Mouse (Mus musculus) midbrain, embryonic 13.5 days (tissue): ENCODE measurements around the gene Mrpl54. TPM values are rescaled to one million over a fixed set of nuclear protein-coding genes. Genes with fewer than 3 reads are reported as not detected.

Source experiments
- ATAC-seq: fragments of 200-750 bp; cut with Nextera tagmentation; 2 replicates; pipeline ENCODE4 v1.8.0; 2017; ENCODE audit warnings: mild to moderate bottlenecking, moderate TSS enrichment, moderate library complexity
- H3K27ac ChIP-seq: fragments of 300-500 bp; sonication (generic); 2 replicates; pipeline ENCODE4 v1.5.1; 2015; ENCODE audit warnings: inconsistent platforms, mild to moderate bottlenecking, moderate library complexity
- H3K27me3 ChIP-seq: fragments of 300-500 bp; sonication (generic); 2 replicates; pipeline ENCODE4 v1.6.1; 2015; ENCODE audit warnings: mild to moderate bottlenecking, inconsistent platforms
- H3K36me3 ChIP-seq: fragments of 300-500 bp; sonication (generic); 2 replicates; pipeline ENCODE4 v1.6.1; 2015; ENCODE audit warnings: mild to moderate bottlenecking, inconsistent platforms
- H3K4me1 ChIP-seq: fragments of 300-500 bp; sonication (generic); replicated peaks from 2 replicates; pipeline ENCODE4 v1.6.1; 2015; ENCODE audit warnings: inconsistent platforms
- H3K4me2 ChIP-seq: fragments of 300-500 bp; sonication (generic); replicated peaks from 2 replicates; pipeline ENCODE4 v1.6.1; 2015; ENCODE audit warnings: moderate library complexity, mild to moderate bottlenecking, inconsistent platforms
- H3K4me3 ChIP-seq: fragments of 300-500 bp; sonication (generic); replicated peaks from 2 replicates; pipeline ENCODE4 v1.5.1; 2015; ENCODE audit warnings: mild to moderate bottlenecking, inconsistent platforms
- H3K9ac ChIP-seq: fragments of 300-500 bp; sonication (generic); replicated peaks from 2 replicates; pipeline ENCODE4 v1.6.1; 2015; ENCODE audit warnings: mild to moderate bottlenecking, inconsistent platforms
- H3K9me3 ChIP-seq: fragments of 300-500 bp; sonication (generic); 2 replicates; pipeline ENCODE4 v1.6.1; 2016; ENCODE audit warnings: mild to moderate bottlenecking, inconsistent platforms
- WGBS: fragments of 180-500 bp; shearing (Covaris S2); methylation state at CpG from one replicate; pipeline ENCODE4 v1.1.7; 2015; 5-methylcytosine and 5-hydroxymethylcytosine counted together
- polyA plus RNA-seq: library from polyadenylated mRNA; unstranded; fragments of >200 nt; fragmentation: Nextera tagmentation; extraction: Ambion mirVana; gene quantifications from 2 replicates; pipeline ENCODE4 v1.2.1, GENCODE M21; 2015

Gene Mrpl54
- polyA plus RNA-seq, 1 experiment from 2014 or later, result 138 TPM

DNA sequence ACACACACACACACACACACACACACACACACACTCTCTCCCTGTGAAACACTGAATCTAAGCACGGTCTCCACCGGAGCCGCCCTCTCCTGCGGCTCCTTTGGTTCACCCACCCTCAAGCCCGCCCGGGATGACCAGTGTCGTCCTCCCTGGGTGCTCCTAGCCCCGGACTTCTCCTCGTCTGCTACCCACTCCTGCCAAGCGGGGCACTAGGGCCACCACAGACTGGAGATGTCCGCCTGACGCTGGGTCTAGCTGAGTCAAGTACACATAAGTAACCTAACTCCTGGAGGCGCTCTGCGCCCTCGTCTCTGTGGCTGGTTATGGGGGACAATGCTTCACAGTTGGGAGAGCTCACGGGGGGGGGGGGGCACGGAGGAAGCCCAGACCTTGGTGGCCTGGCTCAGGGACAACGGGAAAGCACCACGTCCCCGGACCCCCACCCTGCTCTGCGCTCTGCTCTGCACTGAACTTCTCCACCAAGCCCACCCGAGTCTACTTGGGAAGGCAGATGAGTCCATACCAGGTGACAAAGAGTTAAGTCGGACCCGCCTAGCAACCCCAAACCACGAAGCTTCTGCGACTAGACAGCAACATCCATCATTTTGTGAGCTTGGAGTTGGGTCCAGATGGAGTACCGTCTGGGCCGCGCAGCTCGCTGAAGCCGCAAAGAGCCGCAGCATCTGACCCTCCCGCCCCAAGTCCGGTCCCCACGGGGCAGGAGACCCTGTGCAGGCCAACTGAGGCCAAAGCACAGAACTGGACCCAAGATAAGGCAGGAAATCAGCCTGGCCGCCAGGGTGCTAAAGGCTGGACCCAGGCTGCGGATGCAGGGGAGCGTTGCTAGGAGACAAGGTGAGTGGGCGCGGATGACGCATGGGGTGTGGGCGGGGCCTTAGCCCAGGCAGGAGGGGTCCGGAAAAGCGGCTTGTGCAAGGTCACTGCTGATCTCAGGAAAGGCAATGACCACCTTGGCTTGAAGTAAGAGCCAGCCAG is 14.0 kb downstream of the Mrpl54 start, which contains the start of gene Matk:
Gene Matk, plus strand, starts transcription at position 512 of the 996 bp plus-strand sequence.
- Histone ChIP-seq H3K9ac (peak within 1 kb of the TSS; percentile 61), H3K4me1 (peaks cover 19% of the 10 kb centered on the region), H3K4me2 (peak within 1 kb of the TSS; percentile 55), H3K4me3 (peak within 1 kb of the TSS; percentile 31), H3K36me3 (peaks cover 12% of the 10 kb centered on the region; the same call in 1 of the 2 replicates), H3K27me3 (peaks cover 64% of the 10 kb centered on the region), H3K27ac (no peak within 1 kb of the TSS), H3K9me3 (no peaks in the 10 kb centered on the region)
- 8% methylated on average over 44 of the region's 44 CpGs for WGBS
- ATAC-seq, result peak; percentile 71

DNA sequence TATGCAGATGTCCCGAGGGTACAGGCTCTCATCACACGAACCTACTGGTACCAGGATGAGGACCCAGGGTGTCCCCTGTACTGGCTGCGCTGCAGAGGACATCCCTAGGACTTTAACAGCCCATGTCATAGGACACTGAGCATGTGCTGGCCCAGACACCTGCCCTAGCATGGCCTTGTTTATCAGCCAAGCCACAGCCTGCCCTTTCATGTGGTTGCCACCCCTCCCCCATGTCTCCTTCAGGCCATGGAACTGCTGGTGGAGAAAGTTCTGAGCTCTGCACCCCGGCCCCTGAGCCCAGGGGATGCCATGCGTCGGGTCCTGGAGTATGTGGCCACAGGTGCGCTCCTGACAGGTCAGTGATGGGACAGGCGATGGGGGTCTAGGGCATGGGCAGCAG is 17.3 kb downstream of the Mrpl54 start:
- 84% methylated on average over 8 of the region's 8 CpGs for WGBS
- no peak overlapping the region for H3K4me3 ChIP-seq

DNA sequence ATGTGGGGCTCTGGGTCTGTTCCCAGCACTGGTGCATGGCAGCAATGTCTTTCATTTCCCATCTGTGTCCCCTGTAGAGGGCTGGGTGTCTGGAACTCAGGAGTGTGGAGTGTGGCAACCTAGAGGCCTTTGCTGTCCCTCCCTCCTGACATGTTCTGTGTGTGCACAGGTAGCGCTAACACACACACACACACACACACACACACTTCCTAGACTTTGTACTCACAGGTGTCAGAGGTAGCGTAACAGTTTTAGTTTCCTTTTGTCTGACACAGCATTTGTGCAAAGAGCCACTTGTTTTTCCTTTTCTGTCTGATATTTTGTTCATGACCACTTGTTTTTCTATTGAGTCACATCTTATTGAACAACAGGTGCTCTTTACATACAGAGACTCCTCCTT is 18.9 kb downstream of the Mrpl54 start:
- no peak overlapping the region for H3K4me2 ChIP-seq
- WGBS, result 91% methylated on average over 2 of the region's 2 CpGs
- no peak overlapping the region for H3K27ac ChIP-seq
- peaks cover 18% of the 10 kb centered on the region; the same call in 1 of the 2 replicates for H3K36me3 ChIP-seq
- ATAC-seq, result no peak
- no peaks in the 10 kb centered on the region for H3K9me3 ChIP-seq
- H3K27me3 ChIP-seq, result peaks cover 46% of the 10 kb centered on the region
- peaks cover 6% of the 10 kb centered on the region for H3K4me1 ChIP-seq
- no peak overlapping the region for H3K4me3 ChIP-seq
- H3K9ac ChIP-seq, result no peak overlapping the region

More for the DNA sequence above, 17.3 kb downstream of the Mrpl54 start:
- no peak overlapping the region for H3K4me2 ChIP-seq
- no peak overlapping the region for H3K27ac ChIP-seq
- peaks cover 45% of the 10 kb centered on the region for H3K27me3 ChIP-seq
- ATAC-seq, result no peak
- peaks cover 12% of the 10 kb centered on the region; the same call in 1 of the 2 replicates for H3K36me3 ChIP-seq
- no peak overlapping the region for H3K9ac ChIP-seq
- no peaks in the 10 kb centered on the region for H3K9me3 ChIP-seq
- peaks cover 11% of the 10 kb centered on the region for H3K4me1 ChIP-seq

DNA sequence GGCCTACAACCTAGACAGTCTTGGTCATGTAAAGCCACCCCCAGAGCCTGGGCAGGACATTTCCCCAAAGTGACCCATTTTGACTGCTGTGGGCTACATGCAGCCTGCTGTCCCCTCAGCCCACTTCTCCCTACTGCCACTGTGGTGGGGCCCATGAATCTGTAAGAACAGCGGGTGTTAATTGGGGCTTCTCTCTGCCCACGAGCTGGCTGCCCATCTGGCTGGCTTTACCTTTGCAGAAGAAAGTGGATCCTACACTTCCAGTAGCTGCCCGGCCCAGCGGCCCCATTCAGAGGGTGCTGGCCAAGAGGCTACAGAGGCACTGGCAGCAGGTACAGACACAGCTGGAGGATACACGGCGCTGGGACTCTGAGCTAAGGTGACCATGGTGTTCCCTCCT is 21.6 kb downstream of the Mrpl54 start:
- Histone ChIP-seq H3K4me3 (no peak overlapping the region), H3K4me1 (peaks cover 2% of the 10 kb centered on the region), H3K27me3 (peaks cover 40% of the 10 kb centered on the region), H3K36me3 (peaks cover 18% of the 10 kb centered on the region; the same call in 1 of the 2 replicates), H3K9ac (0 out of 2 replicates have a peak overlapping the region, but pooled peaks have one; percentile 1), H3K27ac (no peak overlapping the region), H3K4me2 (no peak overlapping the region), H3K9me3 (no peaks in the 10 kb centered on the region)
- 90% methylated on average over 6 of the region's 6 CpGs for WGBS
- ATAC-seq, result no peak

DNA sequence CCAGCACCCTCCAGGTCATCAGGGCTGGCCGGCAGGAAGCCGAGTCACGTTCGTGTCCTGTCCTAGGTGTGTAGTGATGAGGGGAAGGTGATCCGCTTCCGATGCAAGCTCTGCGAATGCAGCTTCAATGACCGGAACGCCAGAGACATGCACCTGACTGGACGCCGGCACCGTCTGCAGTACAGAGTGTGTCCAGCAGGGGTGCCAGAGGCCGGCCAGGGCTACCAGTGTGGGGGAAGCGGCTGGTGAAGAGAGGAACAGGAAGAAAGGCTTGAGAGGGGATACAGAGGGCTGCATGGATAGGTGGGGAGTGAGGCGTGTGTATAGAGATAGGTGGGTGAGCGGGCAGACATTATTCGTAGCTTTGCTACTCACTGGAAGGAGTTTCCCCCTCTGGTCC is 22.1 kb downstream of the Mrpl54 start:
- Histone ChIP-seq H3K4me1 (peaks cover 7% of the 10 kb centered on the region), H3K4me3 (no peak overlapping the region), H3K9ac (0 out of 2 replicates have a peak overlapping the region, but pooled peaks have one; percentile 1), H3K9me3 (no peaks in the 10 kb centered on the region), H3K27ac (no peak overlapping the region), H3K27me3 (peaks cover 46% of the 10 kb centered on the region), H3K36me3 (peaks cover 15% of the 10 kb centered on the region; the same call in 1 of the 2 replicates), H3K4me2 (no peak overlapping the region)
- peak; percentile 75 for ATAC-seq
- WGBS, result 11% methylated on average over 17 of the region's 17 CpGs

DNA sequence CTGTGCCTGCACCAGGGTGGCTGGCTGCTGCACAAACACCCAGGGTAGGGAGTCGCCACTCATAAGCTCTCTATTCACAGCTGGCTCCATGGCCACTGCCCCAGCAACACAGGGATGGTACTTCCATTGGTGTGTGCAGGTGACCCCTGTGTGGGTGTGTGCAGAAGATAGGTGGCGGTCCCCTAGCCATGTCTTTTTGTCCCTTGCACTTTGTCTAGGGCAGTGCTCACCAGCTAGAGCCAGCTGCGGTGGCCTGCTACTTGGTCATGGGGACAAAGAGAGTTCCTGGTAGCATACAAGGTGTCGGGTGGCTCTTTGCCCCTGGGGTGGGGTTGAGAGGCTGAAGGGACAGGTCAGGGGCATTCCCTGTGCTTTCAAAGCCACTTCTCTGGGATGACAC is 22.6 kb downstream of the Mrpl54 start:
- WGBS, result 74% methylated on average over 4 of the region's 4 CpGs
- Histone ChIP-seq H3K4me3 (no peak overlapping the region), H3K27me3 (peaks cover 51% of the 10 kb centered on the region), H3K27ac (no peak overlapping the region), H3K9me3 (no peaks in the 10 kb centered on the region), H3K36me3 (peaks cover 15% of the 10 kb centered on the region; the same call in 1 of the 2 replicates), H3K4me2 (no peak overlapping the region), H3K9ac (no peak overlapping the region), H3K4me1 (peaks cover 11% of the 10 kb centered on the region)
- peak; percentile 25; the same call in 1 of the 2 replicates for ATAC-seq

DNA sequence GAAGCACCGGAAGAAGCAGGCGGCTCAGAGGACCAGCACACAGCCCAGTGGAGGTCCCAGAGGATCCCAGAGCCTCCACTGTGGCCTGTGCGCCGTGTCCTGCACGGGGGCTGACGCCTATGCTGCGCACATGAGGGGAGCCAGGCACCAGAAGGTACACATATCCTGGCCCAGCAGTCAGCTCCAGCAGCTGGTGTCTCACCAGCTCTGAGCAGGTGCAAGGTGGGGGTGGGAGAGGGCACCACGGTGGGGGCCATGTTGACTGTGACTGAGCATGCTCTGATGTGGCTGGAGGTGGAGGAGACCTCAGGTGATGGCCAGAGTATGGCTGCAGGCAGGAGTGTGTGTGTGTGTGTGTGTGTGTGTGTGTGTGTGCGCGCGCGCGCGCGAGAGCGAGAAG is 24.7 kb downstream of the Mrpl54 start:
- Histone ChIP-seq H3K27ac (no peak overlapping the region), H3K4me1 (peaks cover 11% of the 10 kb centered on the region), H3K9ac (no peak overlapping the region), H3K4me3 (no peak overlapping the region), H3K27me3 (peaks cover 56% of the 10 kb centered on the region), H3K36me3 (peaks cover 6% of the 10 kb centered on the region; the same call in 1 of the 2 replicates), H3K4me2 (no peak overlapping the region), H3K9me3 (no peaks in the 10 kb centered on the region)
- WGBS, result 91% methylated on average over 16 of the region's 16 CpGs
- ATAC-seq, result no peak

DNA sequence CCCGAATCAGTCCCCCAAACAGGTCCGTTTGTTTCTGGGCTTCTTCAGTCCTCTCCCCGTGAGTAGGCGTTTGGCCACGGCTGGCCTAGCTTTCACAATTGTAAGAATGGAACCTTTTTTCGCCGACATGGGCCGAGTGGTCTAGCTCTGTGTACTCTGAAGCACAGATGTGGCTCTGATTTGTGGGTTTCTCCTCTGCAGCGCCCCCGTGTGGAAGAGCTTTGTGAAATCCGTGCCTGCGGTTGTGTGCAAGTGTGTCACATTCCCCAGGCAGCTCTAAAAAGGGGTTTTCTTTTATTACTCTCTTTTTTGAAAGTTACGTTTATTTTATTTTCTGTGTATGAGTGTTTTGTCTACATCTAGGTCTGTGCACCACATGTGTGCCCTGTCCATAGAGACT is 25.9 kb downstream of the Mrpl54 start:
- 21% methylated on average over 13 of the region's 13 CpGs for WGBS
- H3K27ac ChIP-seq, result no peak overlapping the region
- no peaks in the 10 kb centered on the region for H3K9me3 ChIP-seq
- H3K9ac ChIP-seq, result no peak overlapping the region
- H3K4me3 ChIP-seq, result no peak overlapping the region
- H3K36me3 ChIP-seq, result 0 out of 2 replicates have a peak, but pooled peaks cover 6% of the 10 kb centered on the region
- no peak overlapping the region for H3K4me2 ChIP-seq
- H3K27me3 ChIP-seq, result peaks cover 56% of the 10 kb centered on the region
- ATAC-seq, result no peak
- H3K4me1 ChIP-seq, result peaks cover 11% of the 10 kb centered on the region

DNA sequence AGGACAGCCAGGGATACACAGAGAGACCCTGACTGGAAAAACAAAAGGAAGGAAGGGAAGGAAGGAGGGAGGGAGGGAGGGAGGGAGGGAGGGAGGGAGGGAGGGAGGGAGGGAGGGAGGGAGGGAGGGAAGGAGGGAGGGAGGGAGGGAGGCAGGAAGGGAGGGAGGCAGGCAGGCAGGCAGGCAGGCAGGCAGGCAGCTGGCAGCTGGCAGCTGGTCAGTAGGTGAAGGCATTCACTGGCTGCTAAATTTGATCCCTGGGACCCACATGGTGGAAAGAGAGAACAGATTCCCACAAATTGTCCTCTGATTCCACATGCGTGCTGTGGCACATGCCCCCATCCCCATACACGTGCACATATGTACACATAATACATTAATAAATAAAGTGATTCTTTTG is 28.1 kb downstream of the Mrpl54 start:
- Histone ChIP-seq H3K27ac (no peak overlapping the region), H3K9me3 (no peaks in the 10 kb centered on the region), H3K27me3 (peaks cover 48% of the 10 kb centered on the region), H3K4me1 (peaks cover 15% of the 10 kb centered on the region), H3K36me3 (0 out of 2 replicates have a peak, but pooled peaks cover 6% of the 10 kb centered on the region), H3K4me2 (no peak overlapping the region), H3K4me3 (no peak overlapping the region), H3K9ac (no peak overlapping the region)
- 66% methylated on average over 2 of the region's 2 CpGs for WGBS
- no peak for ATAC-seq

DNA sequence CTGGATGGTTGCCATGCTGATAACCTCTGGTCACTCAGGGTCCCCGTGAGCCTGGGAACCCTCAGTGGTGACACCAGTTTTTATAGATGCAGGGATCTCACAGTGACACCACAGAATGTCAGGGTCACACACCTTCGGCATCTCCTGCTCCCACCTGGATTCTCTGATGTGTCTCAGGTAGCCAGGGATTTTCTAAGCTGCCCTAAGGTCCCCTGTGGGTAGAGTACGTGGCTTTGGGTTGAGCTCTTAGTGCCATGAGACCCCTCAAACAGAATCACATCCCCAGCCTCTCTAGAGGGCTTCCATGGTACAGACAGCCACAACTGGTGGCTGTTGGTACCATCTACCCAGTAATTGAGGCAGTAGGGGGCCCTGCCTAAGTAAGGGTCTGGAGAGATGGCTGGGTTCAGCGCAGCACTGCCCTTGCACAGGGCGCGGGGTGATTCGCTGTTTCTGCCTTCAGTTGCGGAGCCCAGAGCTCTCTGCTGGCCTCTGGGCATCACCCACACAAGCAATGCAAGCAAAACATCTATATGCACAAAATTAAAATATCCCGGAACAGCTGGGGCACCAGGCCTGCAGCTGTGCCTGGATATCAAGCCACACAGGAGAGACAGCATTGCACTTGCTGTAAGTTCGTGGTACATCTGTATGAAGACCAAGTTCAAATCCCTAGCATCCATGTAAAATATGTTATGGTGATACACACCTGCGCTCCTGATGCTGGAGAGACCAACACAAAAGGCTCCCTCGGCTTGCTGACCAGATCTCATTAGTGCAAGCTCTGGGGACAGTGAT is 30.1 kb downstream of the Mrpl54 start:
- H3K9ac ChIP-seq, result no peak overlapping the region
- peaks cover 33% of the 10 kb centered on the region for H3K27me3 ChIP-seq
- no peak for ATAC-seq
- no peak overlapping the region for H3K27ac ChIP-seq
- H3K4me3 ChIP-seq, result no peak overlapping the region
- H3K4me1 ChIP-seq, result peaks cover 26% of the 10 kb centered on the region
- WGBS, result 84% methylated on average over 12 of the region's 12 CpGs
- no peak overlapping the region for H3K4me2 ChIP-seq
- no peaks in the 10 kb centered on the region for H3K9me3 ChIP-seq
- no peaks in the 10 kb centered on the region for H3K36me3 ChIP-seq

DNA sequence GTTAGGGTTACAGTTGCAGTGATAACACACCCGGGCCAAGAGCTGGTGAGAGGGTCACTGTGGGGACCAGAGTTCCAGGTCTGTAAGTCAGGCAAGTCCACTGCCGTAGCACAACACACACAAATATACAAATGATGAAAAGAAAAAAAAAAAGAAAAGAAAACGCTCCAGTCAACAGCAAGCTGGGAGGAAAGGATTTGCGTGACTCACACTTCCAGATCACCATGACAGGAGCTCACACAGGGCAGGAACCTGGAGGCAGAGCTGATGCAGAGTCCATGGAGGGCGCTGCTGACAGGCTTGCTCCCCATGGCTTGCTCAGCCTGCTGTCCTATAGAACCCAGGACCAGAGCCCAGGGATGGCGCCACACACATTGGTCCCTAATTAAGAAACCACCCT is 32.5 kb downstream of the Mrpl54 start:
- Histone ChIP-seq H3K4me3 (no peak overlapping the region), H3K27ac (no peak overlapping the region), H3K9ac (no peak overlapping the region), H3K9me3 (no peaks in the 10 kb centered on the region), H3K4me1 (peaks cover 31% of the 10 kb centered on the region), H3K4me2 (no peak overlapping the region), H3K36me3 (no peaks in the 10 kb centered on the region), H3K27me3 (peaks cover 10% of the 10 kb centered on the region)
- WGBS, result 83% methylated on average over 6 of the region's 6 CpGs
- no peak for ATAC-seq
